Comparison of ENCODE assay signal across 12 mouse cellular contexts in the genomic region with DNA sequence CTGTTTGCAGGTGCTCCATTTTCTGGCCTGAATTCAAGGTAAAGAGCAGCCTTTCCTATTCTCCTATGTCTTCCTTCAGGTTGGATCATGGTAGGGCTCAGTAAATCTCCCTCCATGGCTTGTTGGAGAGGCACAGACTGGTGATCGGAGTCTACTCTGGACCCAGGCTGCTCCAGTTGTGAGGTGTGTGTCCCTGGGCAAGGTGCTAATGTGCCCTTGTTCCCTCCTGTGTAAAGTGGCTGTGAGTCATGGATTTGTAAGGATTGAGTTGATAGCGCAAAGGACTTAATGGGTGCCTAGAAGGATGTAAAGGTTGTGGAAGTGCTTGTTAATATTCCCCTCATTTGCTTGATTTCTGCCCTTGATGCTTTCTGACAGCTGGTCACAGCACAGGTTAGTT. TPM values are rescaled to one million over a fixed set of nuclear protein-coding genes. Genes with fewer than 3 reads are reported as not detected.
DNase-seq lines count a peak whose midpoint lies in the region; ATAC-seq and TF ChIP-seq lines count a peak whose summit lies in the region.
"Had no signal": no experiment of that assay in that cellular context is flagged by ENCODE, and none has a peak within 500 bp of the region (broad histone marks: within the 10 kb centered on the region; RNA-seq: fewer than 3 reads in every experiment).

No protein-coding gene starts in this region.

- H3K36me3 ChIP-seq in heart, postnatal 0 days (replicated peaks; ENCODE audit: control insufficient read depth, insufficient read depth, low read length), result peaks cover 40% of the 10 kb centered on the region
- H3K36me3 ChIP-seq in CH12.LX (replicated peaks in 1 of 2; ENCODE audit: control insufficient read depth in 1 of 2, insufficient read depth in 1 of 2, low read length in 1 of 2), result peaks cover 29 to 52% of the 10 kb centered on the region in 2 experiments
- peaks cover 64% of the 10 kb centered on the region for H3K36me3 ChIP-seq in embryonic facial prominence, embryonic 14.5 days (ENCODE audit: control insufficient read depth, insufficient read depth, low read length)
- H3K36me3 ChIP-seq in liver, embryonic 16.5 days (ENCODE audit: control insufficient read depth, insufficient read depth), result peaks cover 36% of the 10 kb centered on the region

- H3K27me3 ChIP-seq in heart, postnatal 0 days (ENCODE audit: control insufficient read depth, insufficient read depth, low read length), result no peaks in the 10 kb centered on the region
- H3K27me3 ChIP-seq in CH12.LX (replicated peaks), result no peaks in the 10 kb centered on the region
- no peaks in the 10 kb centered on the region for H3K27me3 ChIP-seq in embryonic facial prominence, embryonic 14.5 days (replicated peaks; ENCODE audit: control insufficient read depth, insufficient read depth, low read length)
- no peaks in the 10 kb centered on the region for H3K27me3 ChIP-seq in liver, embryonic 16.5 days (ENCODE audit: control insufficient read depth, insufficient read depth, low read depth, low read length)

- H3K27ac ChIP-seq in heart, postnatal 0 days (ENCODE audit: low read depth), result no peak overlapping the region
- H3K27ac ChIP-seq in CH12.LX (ENCODE audit: insufficient read depth, low read depth), result peak overlapping the region; percentile 95
- H3K27ac ChIP-seq in embryonic facial prominence, embryonic 14.5 days (replicated peaks; ENCODE audit: low read depth, low read length), result no peak overlapping the region
- H3K27ac ChIP-seq in liver, embryonic 16.5 days (ENCODE audit: low read length), result peak overlapping the region; percentile 95

- no peak for TF ChIP-seq POLR2A in CH12.LX (IDR thresholded peaks at IDR 0.05; ENCODE audit: low read depth, low read length)

- TF ChIP-seq EP300 in heart, postnatal 0 days (IDR thresholded peaks at IDR 0.05; ENCODE audit: low read depth), result no peak
- TF ChIP-seq EP300 in CH12.LX (IDR thresholded peaks at IDR 0.05; ENCODE audit: low read length), result no peak

- dilution Hi-C loops in CH12.LX (cut with MboI; ENCODE audit: extremely low pct_ligation_motif_present, extremely low pct_unique_long_range_greater_than_20kb, low sequenced_read_pairs), result no loop called here

- no peak overlapping the region for H3K4me3 ChIP-seq in heart, postnatal 0 days (ENCODE audit: low read depth, low read length)
- peak overlapping the region; percentile 93 to 100 (median 99) for H3K4me3 ChIP-seq in CH12.LX (replicated peaks in 1 of 3; ENCODE audit: low read depth in 2 of 3, low read length in 2 of 3, poor library complexity in 1 of 3)
- H3K4me3 ChIP-seq in embryonic facial prominence, embryonic 14.5 days (ENCODE audit: low read depth, low read length), result peak overlapping the region; percentile 0; the same call in 1 of the 2 replicates
- peak overlapping the region; percentile 98 for H3K4me3 ChIP-seq in liver, embryonic 16.5 days (ENCODE audit: low read depth, low read length)

- in situ Hi-C loops in CH12.LX (cut with MboI; ENCODE audit: low pct_ligation_motif_present, low pct_unique_long_range_greater_than_20kb, low sequenced_read_pairs), result no loop called here

- intact Hi-C loops in heart, postnatal 14 days (cut with DNase I), result loop anchor here (2.0 to 10.0 kb wide), 4 partner anchors 19 to 1073 kb away; a partner anchor contains a TSS

- H3K9me3 ChIP-seq in heart, postnatal 0 days (replicated peaks; ENCODE audit: control insufficient read depth, low read length), result no peaks in the 10 kb centered on the region
- no peaks in the 10 kb centered on the region for H3K9me3 ChIP-seq in CH12.LX (replicated peaks; ENCODE audit: low read length)
- no peaks in the 10 kb centered on the region for H3K9me3 ChIP-seq in embryonic facial prominence, embryonic 14.5 days (ENCODE audit: control insufficient read depth, low read length)
- H3K9me3 ChIP-seq in liver, embryonic 16.5 days (replicated peaks; ENCODE audit: control insufficient read depth, low read length), result no peaks in the 10 kb centered on the region

- TF ChIP-seq CTCF in heart, postnatal 0 days (IDR thresholded peaks at IDR 0.05; ENCODE audit: low read depth), result no peak
- no peak for TF ChIP-seq CTCF in CH12.LX (conservative IDR thresholded peaks at IDR 0.05 in 1 of 2, IDR thresholded peaks at IDR 0.05 in 1 of 2; ENCODE audit: low read depth in 2 of 2, low read length in 2 of 2)

- H3K4me1 ChIP-seq in heart, postnatal 0 days (ENCODE audit: control insufficient read depth, insufficient read depth), result peaks cover 16% of the 10 kb centered on the region
- peaks cover 12 to 48% of the 10 kb centered on the region in 2 experiments for H3K4me1 ChIP-seq in CH12.LX (ENCODE audit: control insufficient read depth in 1 of 2, insufficient read depth in 2 of 2)
- peaks cover 10% of the 10 kb centered on the region; the same call in 1 of the 2 replicates for H3K4me1 ChIP-seq in embryonic facial prominence, embryonic 14.5 days (ENCODE audit: control insufficient read depth, insufficient read depth, low read length)
- H3K4me1 ChIP-seq in liver, embryonic 16.5 days (ENCODE audit: control insufficient read depth, low read depth, low read length), result peaks cover 40% of the 10 kb centered on the region

- no peak for TF ChIP-seq RAD21 in CH12.LX (IDR thresholded peaks at IDR 0.05; ENCODE audit: low read depth, low read length)

- peaks cover 64% of the 10 kb centered on the region for H3K79me2 ChIP-seq in CH12.LX (replicated peaks; ENCODE audit: control insufficient read depth, extremely low read depth, insufficient read depth, poor library complexity, severe bottlenecking)

- H3K4me2 ChIP-seq in heart, postnatal 0 days (ENCODE audit: low read depth, low read length), result peak overlapping the region; percentile 80
- peak overlapping the region; percentile 83 for H3K4me2 ChIP-seq in CH12.LX (ENCODE audit: insufficient read depth, low read depth, poor library complexity, severe bottlenecking)
- 0 out of 2 replicates have a peak overlapping the region, but pooled peaks have one; percentile 12 for H3K4me2 ChIP-seq in embryonic facial prominence, embryonic 14.5 days (ENCODE audit: low read depth, low read length)
- peak overlapping the region; percentile 68 for H3K4me2 ChIP-seq in liver, embryonic 16.5 days (ENCODE audit: low read depth, low read length)

- WGBS in heart, postnatal 0 days, result 95% methylated on average over 2 of the region's 2 CpGs
- 94% methylated on average over 2 of the region's 2 CpGs for WGBS in embryonic facial prominence, embryonic 14.5 days
- 81% methylated on average over 2 of the region's 2 CpGs for WGBS in liver, embryonic 16.5 days (ENCODE audit: insufficient replicate concordance)

- no peak overlapping the region for H3K9ac ChIP-seq in heart, postnatal 0 days (replicated peaks; ENCODE audit: low read depth, low read length)
- H3K9ac ChIP-seq in CH12.LX (ENCODE audit: insufficient read depth, low read depth), result peak overlapping the region; percentile 98
- no peak overlapping the region; the same call in 1 of the 2 replicates for H3K9ac ChIP-seq in embryonic facial prominence, embryonic 14.5 days (ENCODE audit: low read depth, low read length)
- peak overlapping the region; percentile 98 for H3K9ac ChIP-seq in liver, embryonic 16.5 days (ENCODE audit: low read depth, low read length)

- no peak for DNase-seq in heart, postnatal 0 days (ENCODE audit: low spot score)
- no peak for DNase-seq in heart, postnatal 14 days
- no peak for DNase-seq in CH12.LX (ENCODE audit: extremely low read depth)
- DNase-seq in embryonic facial prominence, embryonic 14.5 days (ENCODE audit: low spot score), result no peak
- DNase-seq in ovary, postnatal 14 days (ENCODE audit: low spot score), result no peak
- no peak for DNase-seq in retina, postnatal 1 day
- DNase-seq: adrenal gland, postnatal 25 days had no signal

- no peak for ATAC-seq in heart, postnatal 0 days (ENCODE audit: insufficient read depth, low read depth)
- no peak for ATAC-seq in embryonic facial prominence, embryonic 14.5 days (ENCODE audit: low read depth)
- ATAC-seq in liver, embryonic 16.5 days (ENCODE audit: low read depth), result no peak
- ATAC-seq in frontal cortex, adult (ENCODE audit: low TSS enrichment), result no peak

RNA-seq across cellular contexts. Expression of a gene that starts 1.9 kb away (rescaled TPM):
- 208 and 236 TPM in 2 replicates for total RNA-seq in heart, postnatal 0 days (2014; rRNA removed; ENCODE audit: low replicate concordance)
- 53.0 and 56.4 TPM in 2 replicates for polyA plus RNA-seq in heart, postnatal 0 days (2015; fragmentation: Nextera tagmentation; extraction: Ambion mirVana)
- 100 to 1,000 TPM; 181 TPM for total RNA-seq in heart, postnatal 14 days (2021)
- 68.9 and 72.9 TPM in 2 replicates for total RNA-seq in CH12.LX (2012; rRNA removed)
- 41.9 and 46.8 TPM in 2 replicates for total RNA-seq in CH12.LX (2014; rRNA removed)
- 97.2 and 101 TPM in 2 replicates for polyA plus RNA-seq in CH12.LX (2012; ENCODE audit: insufficient read length, low read depth)
- 59.3 and 66.2 TPM in 2 replicates for polyA plus RNA-seq in embryonic facial prominence, embryonic 14.5 days (2014; fragmentation: Nextera tagmentation; extraction: Ambion mirVana)
- 45.2 and 46.6 TPM in 2 replicates for polyA plus RNA-seq in liver, embryonic 16.5 days (2015; fragmentation: Nextera tagmentation; extraction: Ambion mirVana)

RNA-seq across cellular contexts. Expression of a gene that starts 20.0 kb away (rescaled TPM):
- total RNA-seq in heart, postnatal 0 days (2014; rRNA removed; ENCODE audit: low replicate concordance), result 95.2 and 99.1 TPM in 2 replicates
- polyA plus RNA-seq in heart, postnatal 0 days (2015; fragmentation: Nextera tagmentation; extraction: Ambion mirVana), result 38.0 and 39.3 TPM in 2 replicates
- total RNA-seq in heart, postnatal 14 days (2021), result 10 to 100 TPM; 85.6 to 94.1 TPM
- total RNA-seq in CH12.LX (2012; rRNA removed) (295 and 358 TPM in 2 replicates), CH12.LX (2014; rRNA removed) (282 and 293 TPM in 2 replicates)
- polyA plus RNA-seq in CH12.LX (2012; ENCODE audit: insufficient read length, low read depth), result 449 and 469 TPM in 2 replicates
- polyA plus RNA-seq in embryonic facial prominence, embryonic 14.5 days (2014; fragmentation: Nextera tagmentation; extraction: Ambion mirVana), result 105 and 114 TPM in 2 replicates
- 48.2 and 48.8 TPM in 2 replicates for polyA plus RNA-seq in liver, embryonic 16.5 days (2015; fragmentation: Nextera tagmentation; extraction: Ambion mirVana)

RNA-seq across cellular contexts. Expression of a gene that starts 30.6 kb away (rescaled TPM):
- total RNA-seq in heart, postnatal 0 days (2014; rRNA removed; ENCODE audit: low replicate concordance), result 15.0 TPM in 1 of 2 replicates, not detected in the other
- 14.7 and 16.6 TPM in 2 replicates for polyA plus RNA-seq in heart, postnatal 0 days (2015; fragmentation: Nextera tagmentation; extraction: Ambion mirVana)
- 1 to 10 TPM; 5.5 to 7.9 TPM for total RNA-seq in heart, postnatal 14 days (2021)
- total RNA-seq in CH12.LX (2012; rRNA removed) (1.6 and 2.6 TPM in 2 replicates), CH12.LX (2014; rRNA removed) (1.2 TPM in 2 replicates)
- 9.4 and 15.6 TPM in 2 replicates for polyA plus RNA-seq in CH12.LX (2012; ENCODE audit: insufficient read length, low read depth)
- polyA plus RNA-seq in embryonic facial prominence, embryonic 14.5 days (2014; fragmentation: Nextera tagmentation; extraction: Ambion mirVana), result 34.9 and 44.1 TPM in 2 replicates
- 0.89 and 1.8 TPM in 2 replicates for polyA plus RNA-seq in liver, embryonic 16.5 days (2015; fragmentation: Nextera tagmentation; extraction: Ambion mirVana)

RNA-seq across cellular contexts. Expression of a gene that starts 34.8 kb away (rescaled TPM):
- total RNA-seq in heart, postnatal 0 days (2014; rRNA removed; ENCODE audit: low replicate concordance), result not detected in 2 replicates
- not detected in 2 replicates for polyA plus RNA-seq in heart, postnatal 0 days (2015; fragmentation: Nextera tagmentation; extraction: Ambion mirVana)
- not detected for total RNA-seq in heart, postnatal 14 days (2021)
- total RNA-seq in CH12.LX (2012; rRNA removed), result not detected in 2 replicates
- total RNA-seq in CH12.LX (2014; rRNA removed), result not detected in 2 replicates
- not detected in 2 replicates for polyA plus RNA-seq in CH12.LX (2012; ENCODE audit: insufficient read length, low read depth)
- not detected in 2 replicates for polyA plus RNA-seq in embryonic facial prominence, embryonic 14.5 days (2014; fragmentation: Nextera tagmentation; extraction: Ambion mirVana)
- not detected in 2 replicates for polyA plus RNA-seq in liver, embryonic 16.5 days (2015; fragmentation: Nextera tagmentation; extraction: Ambion mirVana)
- total RNA-seq: adrenal gland, postnatal 25 days; hematopoietic stem cell, adult 5-6 weeks; left cerebral cortex, postnatal 25 days had no signal
- polyA plus RNA-seq: embryonic facial prominence, embryonic 11.5 days had no signal

RNA-seq across cellular contexts. Expression of a gene that starts 43.7 kb away (rescaled TPM):
- total RNA-seq in heart, postnatal 0 days (2014; rRNA removed; ENCODE audit: low replicate concordance), result 7.2 and 8.3 TPM in 2 replicates
- 8.0 and 8.2 TPM in 2 replicates for polyA plus RNA-seq in heart, postnatal 0 days (2015; fragmentation: Nextera tagmentation; extraction: Ambion mirVana)
- 1 to 10 TPM; 5.0 to 6.6 TPM for total RNA-seq in heart, postnatal 14 days (2021)
- total RNA-seq in CH12.LX (2012; rRNA removed) (1.0 and 1.5 TPM in 2 replicates), CH12.LX (2014; rRNA removed) (0.72 and 1.1 TPM in 2 replicates)
- 0.53 and 1.4 TPM in 2 replicates for polyA plus RNA-seq in CH12.LX (2012; ENCODE audit: insufficient read length, low read depth)
- polyA plus RNA-seq in embryonic facial prominence, embryonic 14.5 days (2014; fragmentation: Nextera tagmentation; extraction: Ambion mirVana), result 4.4 and 6.0 TPM in 2 replicates
- 1.3 and 1.7 TPM in 2 replicates for polyA plus RNA-seq in liver, embryonic 16.5 days (2015; fragmentation: Nextera tagmentation; extraction: Ambion mirVana)

Comparison
In these comparisons a context has a peak if more than half of its experiments do, and no peak if none do; other contexts are left out.
1. H3K27ac ChIP-seq: peak in CH12.LX (single experiment) and liver, embryonic 16.5 days (single experiment); none in heart, postnatal 0 days (single experiment) and embryonic facial prominence, embryonic 14.5 days (single experiment).
2. H3K4me2 ChIP-seq: peak in every context shown above with its lines; median percentile 83 in CH12.LX; 80 in heart, postnatal 0 days; 68 in liver, embryonic 16.5 days; 12 in embryonic facial prominence, embryonic 14.5 days.
3. H3K9ac ChIP-seq: peak in CH12.LX (single experiment) and liver, embryonic 16.5 days (single experiment); none in heart, postnatal 0 days (single experiment) and embryonic facial prominence, embryonic 14.5 days (single experiment).